Mouse (Mus musculus): Measurements from ENCODE around the gene Wnt9b. TPM values are rescaled to one million over a fixed set of nuclear protein-coding genes. Genes with fewer than 3 reads are reported as not detected.

The Wnt9b gene
- polyA plus RNA-seq, 1 experiment from 2014 or later, result 0.99 TPM

DNA sequence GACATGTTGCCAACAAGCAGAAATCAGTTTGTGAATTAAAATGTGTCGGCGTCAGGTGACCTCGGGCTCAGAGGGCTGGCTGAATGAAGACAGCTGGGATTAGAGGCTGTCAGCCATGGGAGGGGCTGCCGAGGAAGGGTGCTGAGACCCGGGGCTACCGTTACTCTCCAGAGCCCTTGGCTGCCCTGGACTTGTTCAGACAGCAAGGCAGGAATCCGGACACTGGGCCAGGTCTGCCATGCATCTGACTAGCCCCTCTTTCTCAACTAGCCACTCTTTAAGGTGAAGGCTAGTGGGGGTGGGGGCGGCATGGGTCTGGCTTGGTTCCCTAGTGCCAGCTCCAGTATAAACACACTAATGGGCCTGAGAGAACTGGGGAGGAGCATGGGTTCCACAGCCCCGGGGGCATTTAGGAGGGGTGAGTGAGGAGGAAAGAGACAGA lies 27.6 kb downstream of the Wnt9b start:
- Histone ChIP-seq H3K27me3 (ENCODE audit: poor library complexity, severe bottlenecking) (peaks cover 15% of the 10 kb centered on the region), H3K36me3 (replicated peaks) (no peaks in the 10 kb centered on the region), H3K4me1 (peaks cover 28% of the 10 kb centered on the region), H3K9me3 (no peaks in the 10 kb centered on the region), H3K27ac (no peak overlapping the region), H3K4me3 (peak overlapping the region; percentile 23)
- no peak for DNase-seq (ENCODE audit: extremely low spot score, low spot score)
- WGBS, result 23% methylated on average over 9 of the region's 9 CpGs

DNA sequence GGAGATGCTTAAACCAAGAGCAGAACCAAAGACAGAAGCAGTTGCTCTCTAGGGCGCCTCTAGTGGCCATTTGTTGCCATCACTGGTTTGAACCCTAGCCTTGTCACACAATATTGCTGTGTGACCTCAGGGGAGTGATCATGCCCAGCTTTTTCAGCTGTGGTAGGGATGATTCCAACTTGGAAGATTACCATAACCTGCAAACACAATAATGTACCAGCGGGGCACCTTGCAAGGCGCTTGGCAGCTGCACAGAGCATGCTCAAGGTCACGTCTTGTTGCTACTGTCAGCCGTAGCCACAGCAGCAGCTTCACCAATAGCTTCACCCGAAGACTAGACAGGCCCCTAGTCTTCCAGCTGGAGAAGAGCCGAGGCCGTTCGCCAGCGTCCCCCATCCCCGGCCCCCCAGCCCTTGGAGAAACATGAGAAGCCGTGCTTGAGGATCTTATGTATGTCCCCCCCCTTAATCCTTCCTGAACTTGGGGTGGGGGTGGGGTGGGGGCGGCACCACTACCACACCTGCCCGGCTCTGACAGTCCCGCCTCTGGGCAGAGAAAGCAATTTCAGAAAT lies 28.1 kb downstream of the Wnt9b start:
- H3K27ac ChIP-seq, result no peak overlapping the region
- peaks cover 33% of the 10 kb centered on the region for H3K4me1 ChIP-seq
- H3K27me3 ChIP-seq (ENCODE audit: poor library complexity, severe bottlenecking), result peaks cover 17% of the 10 kb centered on the region
- DNase-seq (ENCODE audit: extremely low spot score, low spot score), result no peak
- no peaks in the 10 kb centered on the region for H3K36me3 ChIP-seq (replicated peaks)
- peak overlapping the region; percentile 23 for H3K4me3 ChIP-seq
- no peaks in the 10 kb centered on the region for H3K9me3 ChIP-seq
- WGBS, result 37% methylated on average over 15 of the region's 15 CpGs

DNA sequence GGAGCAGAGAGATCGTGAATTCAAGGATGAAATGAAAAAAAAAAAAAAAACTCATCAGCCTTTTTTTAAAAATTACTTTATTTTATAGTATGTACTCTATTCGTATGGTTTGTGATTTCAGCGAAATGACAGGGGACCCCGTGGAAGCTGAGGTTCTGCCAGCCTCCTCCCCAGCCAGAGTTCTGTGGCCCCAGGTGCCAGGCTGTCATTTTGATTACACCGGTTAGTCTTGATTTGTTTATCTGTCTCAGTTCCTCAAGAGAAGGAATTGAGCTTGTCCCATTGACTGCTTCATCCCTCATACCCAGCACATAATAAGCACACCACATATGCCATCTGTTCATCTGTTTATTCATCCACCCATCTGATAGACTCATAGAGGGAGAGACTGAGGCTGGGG lies 30.2 kb downstream of the Wnt9b start:
- Histone ChIP-seq H3K27ac (no peak overlapping the region), H3K9me3 (no peaks in the 10 kb centered on the region), H3K4me1 (peaks cover 35% of the 10 kb centered on the region), H3K4me3 (no peak overlapping the region), H3K27me3 (ENCODE audit: poor library complexity, severe bottlenecking) (peaks cover 26% of the 10 kb centered on the region), H3K36me3 (replicated peaks) (no peaks in the 10 kb centered on the region)
- WGBS, result 82% methylated on average over 5 of the region's 5 CpGs
- no peak for DNase-seq (ENCODE audit: extremely low spot score, low spot score)

DNA sequence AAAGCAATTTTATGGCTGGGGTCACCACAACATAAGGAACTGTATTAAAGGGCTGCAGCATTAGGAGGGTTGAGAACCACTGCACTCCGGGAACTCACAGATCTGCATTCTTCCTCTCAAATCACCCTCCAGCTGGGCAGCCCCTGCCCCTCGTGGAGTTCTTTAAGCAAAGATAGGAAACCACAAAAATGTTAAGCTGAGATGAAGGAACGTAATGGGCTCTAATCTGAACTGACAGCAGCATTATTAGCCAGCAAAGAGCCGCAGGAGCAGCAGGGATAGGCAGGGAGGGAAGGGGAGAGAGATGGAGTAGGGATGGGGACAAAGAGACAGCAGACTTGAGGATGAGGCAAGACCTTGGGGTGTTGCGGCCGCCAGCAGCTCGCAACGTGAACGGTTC lies 32.6 kb downstream of the Wnt9b start:
- Histone ChIP-seq H3K4me1 (peaks cover 34% of the 10 kb centered on the region), H3K27ac (no peak overlapping the region), H3K27me3 (ENCODE audit: poor library complexity, severe bottlenecking) (peaks cover 29% of the 10 kb centered on the region), H3K36me3 (replicated peaks) (no peaks in the 10 kb centered on the region), H3K4me3 (no peak overlapping the region), H3K9me3 (no peaks in the 10 kb centered on the region)
- WGBS, result 41% methylated on average over 9 of the region's 9 CpGs
- no peak for DNase-seq (ENCODE audit: extremely low spot score, low spot score)

DNA sequence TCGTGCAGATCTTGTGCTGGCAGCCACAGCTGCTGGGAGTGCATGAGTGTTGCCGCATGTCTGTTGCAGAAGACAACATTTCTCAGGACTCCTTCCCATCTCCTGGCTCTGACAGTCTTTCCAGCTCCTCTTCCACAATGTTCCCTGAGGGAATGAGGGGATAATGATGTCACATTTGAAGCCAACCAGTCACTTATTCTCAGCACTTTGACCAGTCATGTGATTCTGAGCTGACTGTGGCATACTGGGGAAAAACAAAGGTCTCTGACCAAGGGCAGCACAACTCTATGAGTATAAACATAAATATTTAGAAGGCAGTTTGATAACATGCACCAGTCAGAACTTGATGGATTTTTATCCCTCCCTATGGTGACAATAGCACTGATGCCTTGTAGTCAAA lies 35.5 kb downstream of the Wnt9b start:
- WGBS, result 89% methylated on average over 2 of the region's 2 CpGs
- Histone ChIP-seq H3K36me3 (replicated peaks) (no peaks in the 10 kb centered on the region), H3K27me3 (ENCODE audit: poor library complexity, severe bottlenecking) (peaks cover 33% of the 10 kb centered on the region), H3K4me3 (no peak overlapping the region), H3K9me3 (no peaks in the 10 kb centered on the region), H3K4me1 (peaks cover 31% of the 10 kb centered on the region), H3K27ac (no peak overlapping the region)
- DNase-seq (ENCODE audit: extremely low spot score, low spot score), result no peak

DNA sequence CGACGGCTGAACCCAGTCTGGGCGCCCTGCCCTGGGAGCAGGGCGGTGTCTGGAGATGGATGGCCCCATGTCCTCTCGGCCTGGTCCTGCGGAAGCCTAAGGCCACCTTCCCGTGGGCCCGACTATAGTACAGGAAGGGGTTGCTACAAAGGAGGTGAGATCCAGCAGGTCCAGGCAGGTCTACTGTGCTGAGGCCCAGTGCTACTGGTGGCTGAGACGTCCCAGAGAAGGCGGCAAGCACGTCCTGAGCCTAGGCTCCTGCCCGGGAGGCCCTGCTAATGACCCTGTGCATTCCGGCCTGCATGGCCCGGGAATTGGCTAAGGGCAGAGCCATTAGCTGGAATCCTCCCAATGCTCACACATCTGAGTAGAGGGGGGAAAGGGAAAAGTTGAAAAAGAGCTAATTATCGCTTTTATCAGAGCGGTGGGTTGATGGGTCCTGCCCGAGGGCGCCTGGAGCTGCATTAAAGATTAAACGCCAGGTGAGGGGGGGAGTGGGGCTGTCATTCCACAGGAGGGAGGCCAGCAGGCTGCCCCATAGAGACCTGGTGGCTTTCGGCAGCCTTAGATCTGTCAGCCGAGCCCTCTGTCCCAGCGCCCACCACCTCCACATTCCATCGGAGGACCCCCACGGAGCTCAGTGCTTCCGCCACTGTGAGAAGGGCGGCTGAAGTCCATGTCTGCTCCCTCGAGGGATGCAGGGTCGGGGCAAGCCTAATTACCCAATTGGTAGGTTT lies 37.6 kb downstream of the Wnt9b start:
- 61% methylated on average over 28 of the region's 28 CpGs for WGBS
- no peak overlapping the region for H3K4me3 ChIP-seq
- H3K4me1 ChIP-seq, result peaks cover 17% of the 10 kb centered on the region
- no peak overlapping the region; the same call in 1 of the 2 replicates for H3K27ac ChIP-seq
- H3K27me3 ChIP-seq (ENCODE audit: poor library complexity, severe bottlenecking), result peaks cover 25% of the 10 kb centered on the region
- H3K36me3 ChIP-seq (replicated peaks), result no peaks in the 10 kb centered on the region
- DNase-seq (ENCODE audit: extremely low spot score, low spot score), result no peak
- no peaks in the 10 kb centered on the region for H3K9me3 ChIP-seq

DNA sequence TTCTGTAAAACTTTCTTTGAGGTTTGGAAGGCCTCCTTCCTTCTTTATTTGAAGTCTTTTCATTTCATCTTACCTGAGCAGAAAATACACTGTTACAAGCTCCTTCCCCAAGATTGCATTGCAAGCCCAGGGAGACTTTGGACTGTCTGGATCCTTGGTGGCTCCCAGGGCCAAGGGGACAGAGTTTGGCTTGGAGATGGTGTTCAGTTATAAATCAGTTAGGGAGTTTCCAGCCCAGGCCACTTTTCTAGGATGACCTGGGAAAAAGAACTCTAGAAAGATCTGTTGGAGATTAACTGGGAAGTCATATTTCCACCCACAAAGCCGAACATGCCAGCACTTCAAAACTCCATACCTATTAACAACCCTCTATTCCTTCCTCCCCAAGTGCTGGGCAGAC lies 39.6 kb downstream of the Wnt9b start:
- Histone ChIP-seq H3K4me1 (peaks cover 11% of the 10 kb centered on the region), H3K36me3 (replicated peaks) (no peaks in the 10 kb centered on the region), H3K27ac (no peak overlapping the region), H3K9me3 (no peaks in the 10 kb centered on the region), H3K27me3 (ENCODE audit: poor library complexity, severe bottlenecking) (peaks cover 18% of the 10 kb centered on the region), H3K4me3 (no peak overlapping the region)
- no peak for DNase-seq (ENCODE audit: extremely low spot score, low spot score)
- 93% methylated on average over 1 of the region's 1 CpGs for WGBS

DNA sequence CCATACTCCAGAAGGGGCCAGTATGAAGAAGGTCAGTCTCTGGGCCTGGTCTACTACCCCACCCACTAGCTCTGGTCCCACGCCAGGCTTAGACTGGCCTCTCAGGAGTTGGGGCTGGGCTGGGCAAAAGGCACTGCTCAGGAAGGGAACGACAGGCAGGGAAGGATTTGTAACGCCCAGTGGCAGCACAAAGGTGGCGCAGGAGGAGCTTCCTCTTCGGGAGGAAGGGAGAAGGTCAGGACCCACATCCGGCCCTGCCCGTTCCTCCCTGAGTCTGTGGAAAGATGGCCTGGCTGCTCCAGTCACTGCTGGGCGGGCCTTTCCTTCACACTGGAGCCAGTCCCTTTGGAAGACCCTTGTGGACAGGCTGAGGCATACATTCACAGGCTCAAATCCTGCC lies 42.6 kb downstream of the Wnt9b start:
- no peak for DNase-seq (ENCODE audit: extremely low spot score, low spot score)
- no peak overlapping the region for H3K4me3 ChIP-seq

DNA sequence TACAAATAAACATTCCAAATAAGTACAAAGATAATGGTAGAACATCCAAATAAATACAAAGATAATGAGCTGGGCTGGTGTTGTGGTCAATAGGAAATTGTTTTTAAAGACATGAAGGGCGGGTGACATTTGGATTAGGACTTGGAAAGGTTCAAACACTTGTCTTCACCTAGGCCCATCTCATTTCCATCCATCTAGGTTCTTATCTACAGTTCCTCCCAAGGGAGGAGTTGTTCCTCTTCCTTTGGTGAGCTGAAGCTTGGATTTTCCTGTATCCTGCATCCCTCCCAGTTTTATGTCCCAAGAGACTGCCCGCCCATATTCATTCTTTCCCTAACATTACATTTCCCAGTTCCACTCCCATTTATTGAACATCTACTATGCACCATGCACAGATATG lies 51.4 kb downstream of the Wnt9b start:
- Histone ChIP-seq H3K9me3 (no peaks in the 10 kb centered on the region), H3K4me3 (peak overlapping the region; percentile 90), H3K27me3 (ENCODE audit: poor library complexity, severe bottlenecking) (no peaks in the 10 kb centered on the region), H3K27ac (peak overlapping the region; percentile 99), H3K36me3 (replicated peaks) (0 out of 2 replicates have a peak, but pooled peaks cover 6% of the 10 kb centered on the region), H3K4me1 (peaks cover 15% of the 10 kb centered on the region)
- no peak for DNase-seq (ENCODE audit: extremely low spot score, low spot score)
- WGBS, result 72% methylated on average over 2 of the region's 2 CpGs

More for the DNA sequence above, 42.6 kb downstream of the Wnt9b start:
- Histone ChIP-seq H3K27me3 (ENCODE audit: poor library complexity, severe bottlenecking) (0 out of 2 replicates have a peak, but pooled peaks cover 8% of the 10 kb centered on the region), H3K36me3 (replicated peaks) (0 out of 2 replicates have a peak, but pooled peaks cover 7% of the 10 kb centered on the region), H3K4me1 (peaks cover 5% of the 10 kb centered on the region), H3K9me3 (no peaks in the 10 kb centered on the region), H3K27ac (no peak overlapping the region)
- WGBS, result 55% methylated on average over 8 of the region's 8 CpGs

DNA sequence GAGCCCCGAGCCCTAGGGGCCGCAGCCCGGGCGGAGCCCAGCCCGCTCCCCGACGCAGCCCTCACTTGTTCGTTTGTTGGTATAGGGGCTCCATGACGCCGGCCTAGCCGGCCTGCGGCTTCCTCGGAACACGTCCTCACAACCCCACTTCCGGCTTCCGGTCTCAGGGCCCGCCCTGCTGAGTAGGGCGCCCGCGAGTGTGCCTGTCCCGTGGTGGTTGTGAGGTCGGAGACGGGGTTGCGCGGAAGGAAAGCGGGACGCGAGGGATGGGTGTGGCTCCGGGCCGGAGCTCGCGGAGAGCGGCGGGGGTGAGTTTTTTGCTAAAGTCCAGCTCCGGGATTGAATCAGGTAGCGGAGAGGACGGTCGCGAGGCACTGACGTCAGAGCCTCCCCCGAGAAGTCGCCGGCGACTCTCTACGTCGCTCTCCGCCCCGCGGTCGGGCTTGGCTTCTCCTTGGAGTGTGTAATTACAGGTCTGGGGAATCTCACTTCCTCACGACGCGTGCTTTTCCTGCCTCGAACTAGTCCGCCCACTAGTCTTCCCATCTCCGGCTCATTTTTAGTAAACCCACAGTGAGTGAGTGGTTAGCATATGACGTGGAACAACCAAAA lies 52.0 kb downstream of the Wnt9b start, which contains the start of gene Gosr2:
Gene Gosr2, minus strand, starts transcription at position 334 of the 612 bp plus-strand sequence.
- peaks cover 15% of the 10 kb centered on the region for H3K4me1 ChIP-seq
- H3K27ac ChIP-seq, result peak within 1 kb of the TSS; percentile 99
- 0 out of 2 replicates have a peak, but pooled peaks cover 6% of the 10 kb centered on the region for H3K36me3 ChIP-seq (replicated peaks)
- H3K4me3 ChIP-seq, result peak within 1 kb of the TSS; percentile 90
- H3K9me3 ChIP-seq, result no peaks in the 10 kb centered on the region
- H3K27me3 ChIP-seq (ENCODE audit: poor library complexity, severe bottlenecking), result no peaks in the 10 kb centered on the region
- WGBS, result under 1% methylated on average over 57 of the region's 57 CpGs
- DNase-seq (ENCODE audit: extremely low spot score, low spot score), result peak; percentile 94

DNA sequence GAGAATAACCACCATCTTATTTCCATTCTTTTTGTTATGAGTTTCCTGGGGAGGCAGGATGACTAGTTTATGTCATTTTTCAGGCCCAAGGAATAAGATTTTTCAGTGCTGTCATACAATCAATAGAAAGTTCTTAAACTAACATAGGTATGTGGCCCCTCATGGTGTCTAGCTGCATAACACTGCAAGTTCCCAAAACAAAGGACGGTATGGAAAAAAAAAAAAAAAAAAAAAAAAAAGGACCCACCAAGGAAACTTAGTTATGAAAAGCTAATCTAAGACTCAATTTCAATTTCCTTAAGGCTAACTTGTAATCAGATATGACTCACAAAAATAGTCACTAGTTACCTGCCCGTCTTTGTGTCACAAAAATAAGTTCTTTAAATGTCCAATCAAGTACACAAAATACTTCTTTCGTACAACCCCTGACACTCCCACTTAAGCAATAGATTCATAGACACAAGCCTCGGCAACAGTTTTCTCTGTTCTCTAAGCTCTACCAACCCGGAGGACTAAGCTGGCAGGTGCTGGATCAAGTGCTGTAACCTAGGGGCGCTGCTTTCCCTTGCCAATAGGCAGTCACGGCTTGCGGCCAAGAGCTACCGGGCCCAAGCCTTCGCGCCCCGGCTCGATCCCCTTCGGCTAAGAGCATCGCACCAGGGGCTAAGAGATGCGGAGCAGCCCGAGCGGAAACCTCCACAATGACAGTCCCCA lies 52.6 kb downstream of the Wnt9b start:
- Histone ChIP-seq H3K9me3 (no peaks in the 10 kb centered on the region), H3K36me3 (replicated peaks) (0 out of 2 replicates have a peak, but pooled peaks cover 6% of the 10 kb centered on the region), H3K4me3 (peak overlapping the region; percentile 90), H3K4me1 (peaks cover 15% of the 10 kb centered on the region), H3K27ac (peak overlapping the region; percentile 99), H3K27me3 (ENCODE audit: poor library complexity, severe bottlenecking) (no peaks in the 10 kb centered on the region)
- DNase-seq (ENCODE audit: extremely low spot score, low spot score), result no peak
- WGBS, result 2% methylated on average over 18 of the region's 18 CpGs

DNA sequence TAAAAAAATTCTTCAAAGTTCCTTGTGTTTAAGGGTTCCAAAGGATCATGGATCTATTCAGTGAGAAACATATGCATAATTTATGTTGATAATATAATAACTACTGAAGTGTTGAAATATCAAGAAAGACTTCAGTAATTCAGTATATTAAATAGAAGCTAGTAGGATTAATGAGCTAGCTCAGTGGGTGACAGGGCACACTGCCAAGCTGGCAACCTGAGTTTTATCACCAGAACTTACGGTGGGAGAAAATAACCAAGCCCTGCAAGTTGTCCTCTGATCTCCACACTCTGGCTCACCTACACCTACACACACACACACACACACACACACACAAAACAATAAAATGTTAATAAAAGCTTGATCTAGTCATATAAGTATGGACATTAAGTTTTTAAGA lies 56.4 kb downstream of the Wnt9b start:
- DNase-seq (ENCODE audit: extremely low spot score, low spot score), result no peak
- peaks cover 33% of the 10 kb centered on the region for H3K4me1 ChIP-seq
- WGBS, result 90% methylated on average over 1 of the region's 1 CpGs

More for the DNA sequence above, 56.4 kb downstream of the Wnt9b start:
- no peaks in the 10 kb centered on the region for H3K9me3 ChIP-seq
- no peak overlapping the region for H3K27ac ChIP-seq
- no peaks in the 10 kb centered on the region for H3K27me3 ChIP-seq (ENCODE audit: poor library complexity, severe bottlenecking)
- H3K4me3 ChIP-seq, result no peak overlapping the region
- H3K36me3 ChIP-seq (replicated peaks), result peaks cover 13% of the 10 kb centered on the region; the same call in 1 of the 2 replicates
